Mouse (Mus musculus) liver, embryonic 16.5 days (tissue): Measurements from ENCODE around the gene Ndufa11. TPM values are rescaled to one million over a fixed set of nuclear protein-coding genes. Genes with fewer than 3 reads are reported as not detected.

ENCODE experiments used
- ATAC-seq: fragments of 200-750 bp; cut with Nextera tagmentation; 2 replicates; pipeline ENCODE4 v1.8.0; 2017; ENCODE audit warnings: low read depth, mild to moderate bottlenecking, moderate number of reproducible peaks, moderate library complexity
- H3K27ac ChIP-seq: fragments of 300-500 bp; sonication (generic); 2 replicates; pipeline ENCODE4 v1.5.1; 2014; ENCODE audit warnings: mild to moderate bottlenecking, low read length
- H3K27me3 ChIP-seq: fragments of 300-500 bp; sonication (generic); 2 replicates; pipeline ENCODE4 v1.6.1; 2014; ENCODE audit warnings: low read depth, low read length, mixed read lengths; ENCODE audit not compliant: control insufficient read depth, insufficient read depth
- H3K36me3 ChIP-seq: fragments of 300-500 bp; sonication (generic); 2 replicates; pipeline ENCODE4 v1.6.1; 2014; ENCODE audit warnings: mild to moderate bottlenecking; ENCODE audit not compliant: control insufficient read depth, insufficient read depth
- H3K4me1 ChIP-seq: fragments of 300-500 bp; sonication (generic); 2 replicates; pipeline ENCODE4 v1.6.1; 2014; ENCODE audit warnings: low read depth, low read length, mixed read lengths; ENCODE audit not compliant: control insufficient read depth
- H3K4me2 ChIP-seq: fragments of 300-500 bp; sonication (generic); 2 replicates; pipeline ENCODE4 v1.6.1; 2014; ENCODE audit warnings: low read depth, low read length, mixed read lengths
- H3K4me3 ChIP-seq: fragments of 300-500 bp; sonication (generic); 2 replicates; pipeline ENCODE4 v1.5.1; 2014; ENCODE audit warnings: low read depth, mild to moderate bottlenecking, low read length
- H3K9ac ChIP-seq: fragments of 300-500 bp; sonication (generic); 2 replicates; pipeline ENCODE4 v1.6.1; 2014; ENCODE audit warnings: low read depth, low read length
- H3K9me3 ChIP-seq: fragments of 300-500 bp; sonication (generic); replicated peaks from 2 replicates; pipeline ENCODE4 v1.6.1; 2016; ENCODE audit warnings: low read length; ENCODE audit not compliant: control insufficient read depth
- WGBS: fragments of 180-500 bp; shearing (Covaris S2); extraction: QIAGEN DNeasy Blood & Tissue Kit; methylation state at CpG from one replicate; pipeline ENCODE4 v1.1.7; 2014; ENCODE audit not compliant: insufficient replicate concordance; 5-methylcytosine and 5-hydroxymethylcytosine counted together
- polyA plus RNA-seq: library from polyadenylated mRNA; unstranded; fragments of >200 nt; fragmentation: Nextera tagmentation; extraction: Ambion mirVana; gene quantifications from 2 replicates; pipeline ENCODE4 v1.2.1, GENCODE M21; 2015

The Ndufa11 gene
- polyA plus RNA-seq, 1 experiment from 2014 or later = 210 TPM

- 78% methylated on average over 3 of the region's 3 CpGs for WGBS
- no peaks in the 10 kb centered on the region for H3K27me3 ChIP-seq
- H3K36me3 ChIP-seq = peaks cover 73% of the 10 kb centered on the region
- H3K4me3 ChIP-seq = no peak overlapping the region
- no peak overlapping the region for H3K4me2 ChIP-seq
- no peak overlapping the region for H3K9ac ChIP-seq
- H3K27ac ChIP-seq = no peak overlapping the region
- no peaks in the 10 kb centered on the region for H3K9me3 ChIP-seq
- ATAC-seq = no peak
- H3K4me1 ChIP-seq = no peaks in the 10 kb centered on the region
Observed at GRCm38 (mm10) chr17:56709708-56710107, 7.9 kb upstream of the Ndufa11 start.

- WGBS = 59% methylated on average over 11 of the region's 11 CpGs
- peaks cover 23% of the 10 kb centered on the region for H3K4me1 ChIP-seq
- peaks cover 17% of the 10 kb centered on the region for H3K36me3 ChIP-seq
- no peak for ATAC-seq
- no peaks in the 10 kb centered on the region for H3K9me3 ChIP-seq
- no peak overlapping the region for H3K4me3 ChIP-seq
- H3K27ac ChIP-seq = no peak overlapping the region
- H3K27me3 ChIP-seq = no peaks in the 10 kb centered on the region
- H3K4me2 ChIP-seq = no peak overlapping the region
- H3K9ac ChIP-seq = no peak overlapping the region
Observed at GRCm38 (mm10) chr17:56715360-56715759, 2.2 kb upstream of the Ndufa11 start.

GRCm38 (mm10) chr17:56715914-56716654 lies 1.5 kb upstream of the Ndufa11 start:
- H3K9me3 ChIP-seq = no peaks in the 10 kb centered on the region
- peaks cover 23% of the 10 kb centered on the region for H3K4me1 ChIP-seq
- H3K4me2 ChIP-seq = peak overlapping the region; percentile 98
- peaks cover 10% of the 10 kb centered on the region for H3K36me3 ChIP-seq
- no peak for ATAC-seq
- H3K27me3 ChIP-seq = no peaks in the 10 kb centered on the region
- peak overlapping the region; percentile 33 for H3K27ac ChIP-seq
- 28% methylated on average over 22 of the region's 22 CpGs for WGBS
- H3K9ac ChIP-seq = peak overlapping the region; percentile 73
- H3K4me3 ChIP-seq = peak overlapping the region; percentile 81

GRCm38 (mm10) chr17:56716655-56717362 lies 758 bp upstream of the Ndufa11 start:
- peak overlapping the region; percentile 81 for H3K4me3 ChIP-seq
- H3K9me3 ChIP-seq = no peaks in the 10 kb centered on the region
- H3K27me3 ChIP-seq = no peaks in the 10 kb centered on the region
- peak overlapping the region; percentile 84 for H3K27ac ChIP-seq
- WGBS = under 1% methylated on average over 54 of the region's 55 CpGs
- ATAC-seq = peak; percentile 83
- H3K4me2 ChIP-seq = peak overlapping the region; percentile 98
- peaks cover 8% of the 10 kb centered on the region for H3K36me3 ChIP-seq
- peak overlapping the region; percentile 85 for H3K9ac ChIP-seq
- peaks cover 23% of the 10 kb centered on the region for H3K4me1 ChIP-seq

GRCm38 (mm10) chr17:56722441-56722840 lies 4.9 kb downstream of the Ndufa11 start:
- no peak overlapping the region for H3K9ac ChIP-seq
- peaks cover 11% of the 10 kb centered on the region for H3K36me3 ChIP-seq
- no peak overlapping the region for H3K27ac ChIP-seq
- WGBS = 65% methylated on average over 5 of the region's 5 CpGs
- no peak overlapping the region for H3K4me3 ChIP-seq
- no peaks in the 10 kb centered on the region for H3K9me3 ChIP-seq
- no peaks in the 10 kb centered on the region for H3K27me3 ChIP-seq
- ATAC-seq = no peak
- H3K4me1 ChIP-seq = peaks cover 12% of the 10 kb centered on the region
- no peak overlapping the region for H3K4me2 ChIP-seq

- no peaks in the 10 kb centered on the region for H3K27me3 ChIP-seq
- H3K9ac ChIP-seq = no peak overlapping the region
- no peak overlapping the region for H3K4me3 ChIP-seq
- no peak overlapping the region for H3K4me2 ChIP-seq
- ATAC-seq = no peak
- H3K36me3 ChIP-seq = peaks cover 11% of the 10 kb centered on the region
- no peak overlapping the region for H3K27ac ChIP-seq
- 78% methylated on average over 11 of the region's 11 CpGs for WGBS
- peaks cover 15% of the 10 kb centered on the region for H3K4me1 ChIP-seq
- no peaks in the 10 kb centered on the region for H3K9me3 ChIP-seq
Observed at GRCm38 (mm10) chr17:56723419-56724161, 6.0 kb downstream of the Ndufa11 start.

GRCm38 (mm10) chr17:56727029-56727649 lies 9.6 kb downstream of the Ndufa11 start:
- no peak for ATAC-seq
- Histone ChIP-seq H3K4me2 (no peak overlapping the region), H3K27me3 (no peaks in the 10 kb centered on the region), H3K36me3 (peaks cover 3% of the 10 kb centered on the region; the same call in 1 of the 2 replicates), H3K9ac (no peak overlapping the region), H3K9me3 (no peaks in the 10 kb centered on the region), H3K4me1 (peaks cover 8% of the 10 kb centered on the region), H3K27ac (no peak overlapping the region), H3K4me3 (no peak overlapping the region)
- WGBS = 23% methylated on average over 7 of the region's 7 CpGs

GRCm38 (mm10) chr17:56727659-56728058 lies 10.1 kb downstream of the Ndufa11 start:
- peak; percentile 47; the same call in 1 of the 2 replicates for ATAC-seq
- H3K4me3 ChIP-seq = no peak overlapping the region
- no peaks in the 10 kb centered on the region for H3K27me3 ChIP-seq
- no peak overlapping the region; the same call in 1 of the 2 replicates for H3K9ac ChIP-seq
- H3K36me3 ChIP-seq = no peaks in the 10 kb centered on the region
- H3K9me3 ChIP-seq = no peaks in the 10 kb centered on the region
- WGBS = 12% methylated on average over 12 of the region's 12 CpGs
- no peak overlapping the region for H3K4me2 ChIP-seq
- H3K4me1 ChIP-seq = peaks cover 8% of the 10 kb centered on the region
- no peak overlapping the region for H3K27ac ChIP-seq
